Mouse (Mus musculus) erythroblast, adult 5-6 weeks (primary cell): ENCODE data around the gene Aifm2. TPM values are rescaled to one million over a fixed set of nuclear protein-coding genes. Genes with fewer than 3 reads are reported as not detected.

ENCODE experiments used
- ATAC-seq: replicated peaks from 2 replicates; pipeline ENCODE4 v1.8.0; 2016; ENCODE audit warnings: moderate number of reproducible peaks, mild to moderate bottlenecking, moderate TSS enrichment, inconsistent platforms; ENCODE audit not compliant: poor library complexity, low FRiP score, severe bottlenecking
- total RNA-seq, 2 experiments: library from RNA; stranded (forward) in 1 of 2; stranded (reverse) in 1 of 2; fragments of 150-400 nt in 1 of 2; fragments of 200-764, 138-1000 nt in 1 of 2; gene quantifications; 2 replicates each; pipeline versions ENCODE4 v1.2.3 to v1.2.4; 2015 to 2017; ENCODE audit warnings: low replicate concordance in 2 of 2

The Aifm2 gene
- total RNA-seq, 2 experiments from 2014 or later = 0.58 to 1.2 TPM

DNA sequence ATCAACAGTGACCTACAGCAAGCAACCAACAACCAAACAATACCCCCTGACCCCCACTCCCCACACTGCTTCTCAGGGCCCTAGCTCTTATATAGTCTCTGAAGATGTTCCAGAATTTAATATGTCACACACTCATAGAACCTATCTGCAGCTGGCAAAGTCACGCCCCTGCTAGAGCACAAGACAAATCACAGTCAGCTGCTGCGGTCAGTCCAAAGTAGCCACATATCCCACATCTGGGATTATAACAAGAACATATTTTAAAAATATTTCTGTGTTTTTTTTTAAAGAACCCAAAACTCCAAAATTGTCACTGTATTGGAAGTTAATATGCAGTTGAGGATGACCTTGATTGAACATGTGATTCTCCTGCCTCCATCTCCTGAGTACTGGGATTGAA is 43.8 kb downstream of the Aifm2 start:
- ATAC-seq = no peak

DNA sequence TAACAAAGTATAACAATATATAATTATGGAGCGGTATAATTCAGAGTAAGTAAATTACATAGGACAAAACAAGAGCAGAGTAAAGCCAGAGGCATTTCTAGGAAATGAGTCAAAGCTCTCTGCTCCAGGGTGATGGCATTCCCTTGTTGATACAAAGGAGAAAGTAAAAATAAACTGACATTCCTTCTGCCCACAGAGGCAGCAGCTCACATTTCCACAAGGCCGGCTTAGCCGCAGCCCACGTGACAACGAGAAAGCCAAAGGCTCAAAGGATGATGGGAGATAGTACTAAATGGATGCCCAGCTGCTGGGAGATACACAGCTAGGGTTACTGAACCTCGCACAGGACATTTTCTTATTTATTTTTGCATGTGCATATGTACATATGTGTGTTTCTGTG is 44.8 kb downstream of the Aifm2 start:
- no peak for ATAC-seq

DNA sequence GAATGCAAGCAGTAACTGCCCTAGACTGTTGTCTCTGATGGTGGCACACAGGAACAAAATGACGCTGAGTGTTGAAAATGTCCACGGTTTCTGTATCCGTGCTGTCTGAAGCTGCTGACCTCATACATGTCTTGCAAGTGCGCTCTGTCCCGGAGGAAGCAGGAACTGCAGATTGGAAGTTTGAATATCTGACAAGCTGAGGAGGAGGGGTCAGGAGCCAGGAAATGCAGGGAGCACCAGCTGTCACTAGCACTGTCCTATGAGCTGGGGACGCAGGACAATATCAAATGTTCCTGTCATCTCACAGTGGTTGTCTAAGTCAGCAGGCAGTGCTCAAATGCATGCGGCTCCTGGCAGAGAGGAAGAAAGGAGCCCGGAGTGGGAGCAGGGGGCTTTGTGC is 49.6 kb downstream of the Aifm2 start:
- no peak for ATAC-seq

DNA sequence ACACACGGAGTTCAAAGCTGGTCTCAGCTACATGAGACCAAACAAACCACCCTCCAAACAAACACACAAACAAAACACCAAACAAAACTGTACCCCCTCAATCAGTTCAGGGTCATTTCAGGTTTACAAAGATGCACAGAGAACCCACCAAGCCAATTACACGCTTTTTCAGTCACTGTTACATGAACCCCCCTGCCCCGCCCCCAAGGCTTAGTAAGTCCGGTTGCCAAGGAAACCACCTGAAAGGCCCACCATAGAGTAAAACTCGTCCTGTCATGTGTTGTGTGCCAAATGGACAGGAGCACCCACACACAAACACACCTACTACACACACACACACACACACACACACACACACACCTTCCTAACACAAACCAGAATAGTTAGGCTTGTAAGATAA is 50.5 kb downstream of the Aifm2 start:
- ATAC-seq = no peak

DNA sequence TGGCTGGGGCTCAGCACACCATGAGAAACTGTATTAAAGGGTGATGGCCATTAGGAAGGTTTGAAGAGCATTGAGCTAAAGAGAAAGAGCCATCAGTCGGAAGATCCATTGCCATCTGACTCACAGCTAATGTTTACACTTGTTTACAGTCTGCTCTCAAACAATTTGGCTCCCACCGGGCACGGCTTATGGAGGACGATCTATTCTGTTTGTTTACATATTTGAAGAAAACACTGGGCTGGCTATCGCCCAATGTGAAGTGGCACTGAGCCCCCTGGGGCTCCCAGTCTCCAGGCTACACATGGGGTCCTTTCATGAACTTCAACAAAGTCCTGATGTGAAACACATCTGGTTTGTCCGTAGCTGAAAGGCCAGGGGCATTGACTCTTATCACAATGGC is 51.7 kb downstream of the Aifm2 start:
- no peak for ATAC-seq

DNA sequence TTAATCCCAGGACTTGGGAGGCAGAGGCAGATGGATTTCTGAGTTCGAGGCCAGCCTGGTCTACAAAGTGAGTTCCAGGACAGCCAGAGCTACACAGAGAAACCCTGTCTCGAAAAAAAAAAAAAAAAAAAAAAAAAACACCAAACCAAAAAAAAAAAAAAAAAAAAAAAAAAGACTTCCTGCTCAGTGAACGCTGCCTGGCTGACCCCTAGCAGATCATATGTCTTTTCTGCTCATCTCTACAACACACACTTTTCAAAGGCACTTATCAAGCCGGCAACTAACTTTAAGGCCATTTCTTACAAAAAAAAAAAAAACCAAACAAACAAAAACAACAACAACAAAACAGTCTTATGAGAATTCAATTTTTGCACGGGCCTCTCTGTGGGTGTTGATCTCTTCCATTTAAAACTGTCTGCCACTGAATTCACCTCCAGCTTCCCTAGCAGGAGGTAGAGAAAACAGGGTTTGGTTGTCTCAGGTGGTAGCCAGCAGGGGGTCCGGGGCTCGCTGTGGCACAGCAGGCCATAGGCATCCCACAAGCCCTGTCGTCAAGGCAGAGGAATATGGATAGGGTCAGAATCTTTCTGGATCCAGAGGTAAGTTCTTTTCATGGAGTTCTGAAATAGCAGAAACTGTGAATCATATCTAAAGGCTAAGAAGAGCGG is 66.5 kb downstream of the Aifm2 start:
- no peak for ATAC-seq

DNA sequence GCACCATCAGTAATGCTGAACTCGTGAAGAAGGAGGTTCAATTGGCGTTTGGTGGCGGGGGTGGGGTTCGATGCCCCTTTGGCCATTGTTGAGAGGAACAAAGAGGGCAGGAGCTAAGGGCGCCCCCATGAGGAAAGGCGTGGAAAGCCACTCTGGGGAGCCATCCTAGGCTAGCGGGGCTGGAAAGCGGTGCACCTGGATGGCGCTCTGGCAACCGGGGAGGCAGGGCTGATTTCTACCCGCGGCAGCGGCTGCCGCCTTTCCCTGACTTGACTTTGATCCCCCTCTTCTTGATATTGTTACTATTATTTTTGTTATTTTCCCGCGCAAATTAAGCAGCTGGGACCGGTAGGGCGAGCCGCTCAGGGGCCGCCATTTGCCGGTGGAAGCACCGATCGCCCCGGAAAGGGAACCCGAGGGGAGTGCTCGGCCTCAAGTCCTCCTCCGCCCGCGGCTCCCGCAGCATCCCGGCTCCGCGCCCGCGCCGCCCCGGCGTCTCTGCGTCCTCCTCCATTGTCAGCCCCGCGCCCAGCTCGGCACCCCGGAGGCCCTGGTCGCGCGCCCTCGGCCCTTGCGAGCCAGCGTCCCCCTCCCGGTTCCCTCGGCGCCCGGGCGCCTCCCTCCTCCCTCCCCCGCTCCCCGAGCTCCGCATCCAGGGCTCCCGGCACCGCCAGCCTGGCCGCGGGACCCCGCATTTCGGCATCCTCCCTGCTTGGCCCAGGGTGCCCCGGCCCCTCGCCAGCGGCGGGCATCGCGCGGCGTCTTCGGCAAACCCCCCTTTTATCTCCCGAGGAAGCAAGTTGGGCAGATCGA is 67.9 kb downstream of the Aifm2 start:
- no peak for ATAC-seq

DNA sequence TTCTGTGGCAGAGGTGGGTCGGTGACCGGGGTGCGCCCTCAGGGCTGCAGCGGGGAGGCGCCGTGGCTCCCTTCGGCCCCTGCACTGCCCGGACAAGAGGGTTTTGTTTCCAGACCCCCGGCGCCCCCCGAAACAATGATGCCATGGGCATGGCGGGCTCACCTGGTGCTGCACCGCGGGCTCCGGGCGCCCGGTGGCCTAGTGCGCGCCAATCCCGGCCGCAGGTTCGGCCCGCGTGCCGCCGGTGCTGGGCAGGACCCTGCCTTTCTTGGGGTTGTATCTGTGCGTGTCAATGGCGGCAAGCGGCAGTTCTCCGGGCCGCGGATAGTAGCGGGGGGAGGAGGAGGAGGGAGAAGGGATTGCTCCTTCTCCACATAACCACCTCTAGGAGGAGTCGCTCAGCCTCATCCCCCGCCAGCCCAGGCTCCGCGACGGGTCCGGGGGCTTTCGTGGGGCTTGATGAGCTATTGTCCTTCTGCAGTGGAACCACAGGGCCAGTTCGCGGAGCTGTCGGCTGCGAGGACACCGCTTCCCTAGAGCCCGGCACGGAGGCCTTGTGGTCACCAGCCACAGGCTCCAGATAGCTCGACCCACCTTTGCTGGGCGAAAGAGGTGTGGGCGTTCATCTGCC is 68.7 kb downstream of the Aifm2 start, which contains the start of gene H2afy2:
Gene H2afy2, minus strand, starts transcription at position 527 of the 631 bp plus-strand sequence.
- no peak for ATAC-seq

DNA sequence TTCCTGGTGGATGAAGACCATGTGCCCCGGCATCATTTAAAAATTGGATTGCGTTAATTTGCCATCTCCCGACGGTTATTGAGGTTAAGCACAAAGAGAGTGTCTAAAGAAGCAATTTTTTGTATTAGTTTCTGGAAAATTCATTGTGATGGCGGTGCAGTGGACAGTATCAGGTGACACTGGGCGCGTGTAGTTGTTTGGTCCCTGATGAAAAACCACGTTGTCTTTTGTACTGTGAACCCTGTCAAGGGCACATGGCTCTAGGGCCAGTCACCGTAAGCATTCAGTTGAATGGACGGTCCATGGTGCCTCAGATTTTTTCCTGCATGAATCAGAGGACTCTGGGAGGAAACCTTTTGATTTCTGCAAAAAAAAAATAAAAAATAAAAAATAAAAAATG is 69.4 kb downstream of the Aifm2 start:
- no peak for ATAC-seq

DNA sequence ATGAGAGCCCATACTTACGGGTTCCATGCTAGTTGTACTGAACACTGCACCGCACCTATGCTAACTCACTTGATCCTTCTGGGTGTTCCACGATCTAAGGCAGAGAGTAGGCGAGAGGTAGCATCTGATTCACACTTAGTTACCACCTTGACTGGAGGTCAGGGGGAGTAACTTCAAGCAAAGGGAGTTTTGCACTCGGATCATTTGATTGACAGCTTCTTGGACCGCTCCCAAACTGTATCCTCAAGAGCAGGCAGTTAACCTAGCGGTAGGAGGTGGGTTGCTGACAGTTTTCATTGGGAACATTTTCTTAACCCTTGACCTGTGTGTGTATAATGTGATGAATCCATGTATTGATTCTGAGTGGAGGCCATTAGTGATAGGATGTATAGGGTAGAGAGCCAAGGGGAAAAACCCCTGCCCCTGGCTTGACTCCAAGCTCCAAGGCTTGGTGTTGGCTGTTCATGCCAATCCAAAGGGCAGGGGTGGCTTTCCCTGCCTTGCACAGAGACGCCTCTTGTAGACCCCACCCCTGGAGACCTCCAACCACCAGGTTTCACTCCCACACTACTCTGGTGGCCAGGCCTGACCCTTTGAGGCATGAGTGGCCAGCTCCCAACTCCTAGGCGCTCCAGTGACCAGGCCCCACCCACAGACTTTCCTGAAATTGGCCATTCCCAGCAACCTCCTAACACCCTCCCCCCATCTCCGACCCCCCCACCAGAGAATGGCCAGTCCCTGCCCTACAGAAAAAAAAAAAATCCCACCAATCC is 72.7 kb downstream of the Aifm2 start:
- ATAC-seq = no peak

DNA sequence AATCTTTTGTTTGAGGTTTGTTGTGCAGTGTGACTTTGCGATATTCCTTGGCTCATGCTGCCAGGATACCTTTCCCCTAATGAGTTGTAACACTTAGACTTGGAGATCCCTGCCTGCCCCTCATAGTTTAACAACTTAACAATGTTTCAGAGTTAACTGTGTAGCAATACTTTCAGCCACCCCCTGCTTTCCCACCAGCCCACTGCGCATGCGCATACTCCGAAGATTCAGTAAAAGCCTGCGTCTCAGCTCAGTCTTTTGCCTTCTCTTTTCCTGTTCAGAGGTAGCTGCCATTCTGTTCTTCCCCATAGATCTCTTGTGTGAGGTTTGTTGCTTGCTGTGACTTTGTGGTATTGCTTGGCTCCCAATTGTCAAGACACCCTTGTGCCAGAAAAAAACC is 73.4 kb downstream of the Aifm2 start:
- no peak for ATAC-seq

Other genes with a start within 250 kb of the Aifm2 start
- 1.3 and 2.1 TPM in 2 replicates for gene Lrrc20, start 239.5 kb upstream of the Aifm2 start, total RNA-seq (2015; ENCODE audit: low replicate concordance)
- gene Lrrc20, start 239.5 kb upstream of the Aifm2 start, total RNA-seq (2017; ENCODE audit: low replicate concordance) = 0.70 and 3.2 TPM in 2 replicates
- not detected in 2 replicates for gene Npffr1, start 119.8 kb upstream of the Aifm2 start, total RNA-seq (2015; ENCODE audit: low replicate concordance)
- gene Npffr1, start 119.8 kb upstream of the Aifm2 start, total RNA-seq (2017; ENCODE audit: low replicate concordance) = not detected in 2 replicates
- gene Ppa1, start 66.7 kb upstream of the Aifm2 start, total RNA-seq (2015; ENCODE audit: low replicate concordance) = 14.4 and 18.1 TPM in 2 replicates
- gene Ppa1, start 66.7 kb upstream of the Aifm2 start, total RNA-seq (2017; ENCODE audit: low replicate concordance) = 19.2 and 22.2 TPM in 2 replicates
- gene Sar1a, start 35.0 kb upstream of the Aifm2 start, total RNA-seq (2015; ENCODE audit: low replicate concordance) = 37.6 and 50.5 TPM in 2 replicates
- 26.9 and 32.6 TPM in 2 replicates for gene Sar1a, start 35.0 kb upstream of the Aifm2 start, total RNA-seq (2017; ENCODE audit: low replicate concordance)
- gene Tysnd1, start 19.7 kb upstream of the Aifm2 start, total RNA-seq (2015; ENCODE audit: low replicate concordance) = 0.58 and 7.1 TPM in 2 replicates
- 3.2 and 8.8 TPM in 2 replicates for gene Tysnd1, start 19.7 kb upstream of the Aifm2 start, total RNA-seq (2017; ENCODE audit: low replicate concordance)
- not detected in 2 replicates for gene H2afy2, start 68.9 kb downstream of the Aifm2 start, total RNA-seq (2015; ENCODE audit: low replicate concordance)
- 0.70 TPM in 1 of 2 replicates, not detected in the other for gene H2afy2, start 68.9 kb downstream of the Aifm2 start, total RNA-seq (2017; ENCODE audit: low replicate concordance)